Mouse (Mus musculus) layer of hippocampus, adult 9-11 months (tissue): ENCODE results near the gene Ptcra.
A peak's percentile ranks its signal among the peaks of the same experiment; 100 is the strongest.

Experiments used
- DNase-seq: peaks from one replicate; pipeline ENCODE4 v3.0.0; 2022

Ptcra gene

DNA sequence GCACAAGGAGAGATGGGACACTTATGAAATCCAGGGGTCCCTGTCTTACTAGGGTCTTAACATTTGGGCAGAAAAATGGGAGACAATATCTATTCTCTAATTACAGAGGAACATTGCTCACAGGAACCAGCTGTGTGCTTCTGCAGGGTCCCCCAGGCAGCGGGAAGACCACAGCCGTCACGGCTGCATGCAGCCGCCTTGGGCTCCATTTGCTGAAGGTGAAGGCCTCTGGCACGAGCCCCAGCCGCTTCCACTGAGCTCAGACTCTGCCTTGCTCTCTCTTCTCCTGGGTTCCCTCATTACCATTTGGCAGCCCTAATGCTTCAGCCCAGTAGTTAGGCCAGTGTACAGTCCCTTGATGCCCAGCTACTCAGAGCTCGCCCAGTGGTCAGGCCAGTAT, 42.4 kb downstream of the Ptcra start:
- no peak for DNase-seq

DNA sequence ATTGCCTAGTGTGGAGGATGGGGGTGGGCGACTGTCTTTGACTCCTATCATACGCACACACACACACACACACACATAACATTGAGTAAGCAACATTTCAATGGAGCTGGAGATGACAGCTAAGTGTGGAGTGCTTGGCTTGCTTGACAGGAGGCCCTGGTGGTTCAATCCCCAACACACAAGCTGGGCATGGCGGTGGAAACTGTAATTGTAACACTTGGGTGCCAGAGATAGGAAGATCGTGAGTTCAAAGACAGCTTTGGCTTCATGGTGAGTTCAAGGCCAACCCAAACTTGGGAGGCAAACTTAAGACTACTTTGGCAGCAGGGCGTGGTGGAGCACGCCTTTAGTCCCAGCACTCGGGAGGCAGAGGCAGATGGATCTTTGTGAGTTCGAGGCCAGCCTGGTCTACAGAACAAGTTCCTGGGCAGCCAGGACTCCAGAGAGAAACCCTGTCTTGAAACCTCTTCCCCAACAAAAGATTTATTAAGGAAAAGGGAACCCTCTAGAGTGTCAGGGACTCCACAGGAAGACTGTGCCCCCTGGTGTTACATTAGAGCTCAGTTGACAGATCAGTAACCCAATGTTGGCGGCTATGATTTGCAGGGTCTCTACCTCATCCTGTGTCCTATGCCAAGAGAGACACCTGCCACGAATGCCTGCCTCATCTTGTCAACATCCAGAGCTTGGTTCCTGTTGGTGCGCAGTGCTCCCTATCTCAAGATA, 48.6 kb downstream of the Ptcra start:
- DNase-seq: no peak

DNA sequence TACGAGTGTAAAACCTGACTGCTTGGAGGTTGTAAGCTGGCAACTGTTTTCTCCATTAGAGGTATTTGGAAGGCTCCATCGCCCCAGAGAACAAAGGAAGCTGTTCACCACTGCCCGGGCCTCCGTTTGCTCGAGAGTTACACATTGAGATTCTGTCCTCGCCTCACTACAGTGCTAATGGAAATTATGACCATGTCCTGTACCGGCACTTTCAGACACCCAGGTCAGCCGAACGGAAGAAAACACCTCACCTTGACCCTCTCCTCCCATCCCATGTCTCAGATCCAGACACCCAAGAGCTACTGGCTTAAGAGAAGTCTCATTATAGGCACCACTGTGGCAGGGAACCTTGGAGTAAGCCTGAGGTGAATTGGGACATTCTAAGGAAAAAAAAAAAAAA, 49.7 kb downstream of the Ptcra start:
- no peak for DNase-seq

- DNase-seq: no peak
Measured at GRCm38 (mm10) chr17:46712442-46712841, 51.1 kb downstream of the Ptcra start.

GRCm38 (mm10) chr17:46711612-46712271, 51.8 kb downstream of the Ptcra start:
- no peak for DNase-seq

GRCm38 (mm10) chr17:46710959-46711597, 52.4 kb downstream of the Ptcra start, which contains the start of gene Pex6:
Pex6 (plus strand) TSS chr17:46711463.
- DNase-seq: peak; percentile 93

- DNase-seq: no peak
Measured at GRCm38 (mm10) chr17:46706375-46707089, 57.0 kb downstream of the Ptcra start.
